Mouse (Mus musculus) layer of hippocampus, adult 9-11 months (tissue): ENCODE measurements at regions not wholly inside any gene's neighbourhood (a gene's known extent, or its start where the extent isn't known, plus 50 kb on each side); places are given as distances from the start of the nearest gene placed in this dataset.
A peak's percentile ranks its signal among the peaks of the same experiment; 100 is the strongest.

Experiments used
- DNase-seq: peaks from one replicate; pipeline ENCODE4 v3.0.0; 2022

DNA sequence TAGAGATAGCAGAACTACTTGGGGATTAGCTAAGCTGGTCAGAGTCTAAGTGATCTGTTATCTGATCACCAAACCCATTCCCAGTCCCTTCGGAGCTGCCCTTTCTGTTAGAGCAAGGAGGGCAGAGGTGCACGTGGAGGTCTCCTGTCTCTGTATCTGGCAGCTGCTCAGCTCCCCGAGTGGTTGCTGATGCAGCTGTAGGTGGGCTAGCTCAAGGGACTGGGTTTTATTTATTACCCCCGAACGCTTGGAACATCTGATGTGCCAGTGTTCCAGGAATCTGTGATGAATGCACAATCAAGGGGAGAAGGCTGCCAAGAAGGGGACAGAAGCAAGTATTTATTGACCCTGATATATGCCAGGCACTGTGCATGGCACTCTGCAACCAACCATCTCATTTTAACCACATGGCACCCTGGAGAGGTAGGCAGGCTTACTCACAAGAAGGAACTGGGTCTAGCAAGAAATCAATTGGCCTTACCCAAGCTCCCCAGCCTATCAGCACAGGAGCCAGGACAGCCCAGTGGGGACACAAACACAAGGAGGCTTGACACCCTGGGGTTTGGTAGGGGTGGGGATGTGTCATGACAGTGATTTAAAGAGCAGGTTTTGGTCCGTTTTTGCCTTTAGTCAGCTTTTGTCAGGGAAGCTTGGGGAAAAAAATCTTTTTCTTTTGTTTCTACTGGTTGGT, 154.6 kb upstream of the Bmper start:
- no peak for DNase-seq

DNA sequence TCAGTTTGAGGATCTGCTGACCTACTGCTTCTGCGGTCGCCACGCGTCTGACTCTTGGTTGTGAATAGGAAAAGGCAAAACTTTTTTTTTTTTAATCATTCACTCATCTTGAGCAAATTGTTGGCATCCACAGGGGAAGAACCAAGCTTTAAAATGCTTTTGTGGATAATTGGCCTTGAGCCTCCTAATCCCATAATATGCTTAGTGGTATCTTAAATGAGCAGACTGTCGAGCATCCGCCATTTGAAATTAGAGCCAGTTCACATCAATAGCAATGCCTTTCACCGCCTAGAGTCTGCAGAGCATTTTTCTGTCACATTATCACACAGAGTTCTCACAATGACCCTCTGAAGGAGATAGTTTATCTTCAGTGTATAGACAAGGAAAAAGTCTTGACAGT, 153.7 kb upstream of the Bmper start:
- peak; percentile 11 for DNase-seq

DNA sequence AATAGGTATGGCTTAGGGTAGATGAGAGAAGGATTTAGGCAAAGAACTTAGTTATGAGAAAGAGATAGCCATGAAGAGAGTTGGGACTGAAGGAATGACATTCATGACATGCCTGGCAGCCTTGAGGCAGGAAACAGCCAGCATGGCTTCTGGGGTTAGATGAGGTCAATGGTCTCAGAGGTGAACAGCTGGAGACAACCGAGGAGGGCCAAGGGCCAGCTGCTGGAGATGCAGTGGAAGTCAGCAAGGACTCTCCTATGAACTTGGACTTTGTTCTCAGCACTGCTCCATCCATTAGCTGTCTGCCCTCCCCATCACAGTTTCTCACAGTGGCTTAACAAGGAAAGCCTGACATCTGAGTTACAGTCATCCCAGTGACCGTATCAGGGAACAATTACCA, 151.9 kb upstream of the Bmper start:
- no peak for DNase-seq

DNA sequence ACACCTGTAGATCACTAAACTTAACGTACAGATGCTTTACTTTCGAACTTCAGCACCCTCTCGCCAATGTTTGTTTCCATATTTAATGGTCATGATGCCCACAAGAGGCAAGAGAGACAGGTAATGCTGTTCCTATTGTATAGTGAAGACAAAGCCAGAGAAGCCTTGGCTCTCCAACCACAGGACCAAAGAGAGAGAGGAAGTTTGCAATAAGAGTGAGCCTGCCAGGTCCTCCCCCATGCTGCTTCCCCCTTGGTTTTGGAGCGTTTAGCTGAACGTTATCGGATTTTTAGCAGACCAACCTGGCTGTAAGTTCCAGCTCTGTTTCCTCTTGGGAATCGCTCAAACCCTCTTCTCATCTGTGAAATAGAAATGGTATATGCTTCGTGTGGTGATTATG, 150.1 kb upstream of the Bmper start:
- DNase-seq: no peak

DNA sequence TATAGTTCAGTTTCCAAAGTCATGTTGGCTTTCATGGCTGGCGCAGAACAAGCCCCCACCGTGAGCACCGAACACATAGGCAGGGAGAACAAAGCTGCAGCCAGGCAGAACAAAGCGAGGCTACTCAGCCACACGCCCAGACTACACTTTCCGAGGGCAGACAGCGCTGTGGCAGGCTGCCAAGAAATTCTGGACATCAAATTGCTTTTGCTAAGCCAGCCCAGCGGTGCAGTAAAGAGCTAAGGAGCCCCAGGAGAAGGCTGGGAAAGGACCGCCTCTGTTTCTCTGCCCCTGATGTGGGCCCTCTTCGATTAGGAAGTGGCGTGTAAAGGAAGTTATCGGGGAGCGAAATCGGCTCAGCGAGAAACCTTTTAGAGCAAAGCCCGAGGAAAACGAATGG, 139.3 kb upstream of the Bmper start:
- DNase-seq: peak; percentile 23

DNA sequence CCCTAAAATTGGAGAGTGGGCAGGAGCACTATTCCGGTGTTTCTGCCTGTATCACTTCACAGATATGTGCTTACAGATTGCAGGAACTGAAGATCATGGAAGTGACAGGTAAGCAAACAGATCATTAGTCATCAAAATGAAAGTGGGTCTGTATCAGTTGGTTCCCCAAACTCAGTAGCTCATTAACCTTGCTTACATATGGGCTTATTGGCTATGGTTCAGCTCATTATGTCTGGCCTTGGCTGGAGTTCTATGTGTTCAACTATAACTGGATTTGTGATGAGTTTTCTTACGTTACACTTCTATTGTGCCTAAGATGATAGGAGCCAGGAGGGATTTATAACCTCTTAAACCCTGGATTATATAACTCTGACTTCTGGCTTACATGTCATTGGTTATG, 133.5 kb upstream of the Bmper start:
- no peak for DNase-seq

DNA sequence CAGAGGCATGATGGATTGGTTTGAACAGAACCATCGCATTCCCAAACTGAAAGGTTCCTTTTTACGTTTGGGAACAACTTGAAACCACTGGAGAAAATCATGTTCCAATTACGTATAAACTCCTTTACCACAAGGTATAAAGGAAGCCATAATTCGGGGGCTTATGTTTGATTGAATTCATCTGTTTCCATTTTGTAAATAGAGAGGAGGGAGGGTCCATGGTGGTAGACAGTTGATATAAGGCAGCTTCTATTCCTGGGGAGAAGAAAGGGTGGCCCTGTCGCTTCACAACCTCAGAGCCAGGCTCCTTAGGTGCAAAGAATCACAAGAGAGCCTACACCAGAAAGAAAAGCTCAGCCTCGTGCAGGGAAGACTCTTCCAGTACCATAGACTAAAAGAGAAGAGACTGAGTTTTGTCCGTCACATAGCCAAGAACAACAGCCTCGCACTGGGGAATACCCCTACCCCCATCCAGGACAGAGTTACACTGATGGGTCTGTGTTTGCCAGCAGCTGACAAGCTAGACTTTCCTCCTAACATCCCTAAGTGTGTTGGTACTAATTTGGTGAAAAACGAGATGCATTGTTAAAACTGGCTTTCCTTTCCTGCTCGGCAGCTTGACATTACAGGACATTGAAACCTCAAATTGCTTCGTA, 125.6 kb upstream of the Bmper start:
- no peak for DNase-seq

DNA sequence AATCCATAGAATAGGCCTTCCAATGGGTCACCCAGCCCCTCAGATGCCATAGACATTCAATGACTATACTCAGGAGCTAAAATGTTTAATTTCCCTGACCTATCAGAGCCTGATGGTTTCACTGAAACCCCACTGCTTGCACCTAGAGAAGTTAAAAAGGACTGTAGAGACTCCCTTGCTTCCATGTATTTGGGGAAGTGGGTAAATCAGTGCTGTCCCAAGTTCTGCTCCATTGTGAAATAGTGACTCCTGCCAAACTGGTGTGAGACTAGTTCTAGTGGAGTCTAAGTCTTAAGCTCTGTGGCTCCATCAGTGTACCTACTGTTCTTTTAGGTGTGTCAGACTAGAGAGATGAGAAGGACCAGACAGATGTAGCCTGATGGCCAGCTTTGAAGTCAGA, 121.3 kb upstream of the Bmper start:
- no peak for DNase-seq

DNA sequence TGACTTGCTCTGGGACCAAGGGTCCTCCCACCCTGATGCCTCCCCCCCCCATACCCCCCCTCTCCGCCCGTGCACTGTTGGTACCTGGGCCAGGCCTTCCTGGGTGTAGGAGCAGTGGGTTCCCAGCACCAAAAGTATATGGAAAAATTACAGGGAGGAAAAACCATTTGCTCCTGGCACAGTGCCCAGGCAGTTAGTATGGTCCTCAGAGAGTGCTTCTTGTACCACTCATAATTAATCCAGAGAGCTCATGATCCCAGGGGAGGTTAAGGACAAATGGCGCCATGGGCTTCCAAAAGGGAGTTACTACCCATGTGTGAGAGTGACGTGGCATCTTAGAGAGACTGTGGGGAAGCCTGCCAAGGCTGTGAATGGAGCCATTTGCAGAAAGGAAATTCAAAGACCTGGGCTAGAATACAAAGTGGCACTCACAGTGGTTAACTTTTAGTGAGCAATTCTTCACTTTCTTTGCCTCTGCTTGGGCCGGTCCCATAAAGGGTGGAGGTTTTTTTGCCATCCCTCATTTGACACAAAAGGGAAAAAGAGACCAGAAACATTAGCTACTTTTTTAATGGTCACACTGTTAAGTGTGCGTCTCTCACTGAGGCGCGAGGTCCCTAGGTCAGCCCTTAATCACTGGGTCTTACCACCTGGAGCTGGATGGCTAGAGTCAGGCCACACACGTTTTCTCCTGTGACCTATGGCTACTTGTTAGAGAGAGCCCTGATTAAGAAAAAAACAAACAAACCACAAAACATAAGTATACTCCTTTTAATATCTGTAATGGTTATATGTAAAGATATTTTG, 120.7 kb upstream of the Bmper start:
- peak; percentile 51 for DNase-seq

DNA sequence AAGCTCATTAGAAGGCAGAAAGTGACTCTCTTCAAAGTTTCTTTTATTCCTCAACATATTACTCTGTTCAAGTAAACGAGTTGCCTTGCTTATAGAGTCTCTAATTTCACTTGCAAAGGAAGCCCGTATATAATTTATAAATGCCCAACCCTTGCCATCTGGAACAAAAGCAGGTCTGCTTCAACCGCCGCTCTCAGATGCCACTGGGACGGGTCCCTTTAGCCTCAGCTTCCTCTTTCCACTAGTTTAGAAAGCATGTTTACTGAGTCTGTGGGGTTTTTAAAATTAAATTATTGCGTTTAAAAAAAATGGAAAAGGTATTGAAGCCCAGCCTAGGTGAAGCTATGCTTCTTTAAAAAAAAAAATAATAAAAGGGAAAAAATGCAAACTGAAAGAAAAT, 111.4 kb upstream of the Bmper start:
- no peak for DNase-seq

DNA sequence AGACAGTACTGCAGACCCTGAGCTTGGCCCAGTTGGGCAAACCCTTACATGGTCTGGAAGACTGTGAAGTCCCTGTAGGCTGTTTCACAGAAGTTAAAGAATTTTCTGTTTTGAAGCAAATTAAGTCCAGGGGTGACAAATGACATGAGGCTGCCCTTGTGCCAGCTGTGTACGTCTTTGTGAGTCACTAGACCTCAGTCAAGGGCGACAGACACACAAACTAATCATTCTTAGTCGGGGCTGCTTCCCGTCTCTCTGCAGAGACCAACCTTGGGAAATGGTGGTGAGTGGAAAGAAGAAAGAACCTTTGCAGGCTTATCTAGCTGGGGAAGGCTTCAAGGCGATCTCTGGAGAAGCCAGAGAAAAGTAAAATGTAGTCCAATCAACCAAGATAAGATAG, 107.8 kb upstream of the Bmper start:
- DNase-seq: no peak

DNA sequence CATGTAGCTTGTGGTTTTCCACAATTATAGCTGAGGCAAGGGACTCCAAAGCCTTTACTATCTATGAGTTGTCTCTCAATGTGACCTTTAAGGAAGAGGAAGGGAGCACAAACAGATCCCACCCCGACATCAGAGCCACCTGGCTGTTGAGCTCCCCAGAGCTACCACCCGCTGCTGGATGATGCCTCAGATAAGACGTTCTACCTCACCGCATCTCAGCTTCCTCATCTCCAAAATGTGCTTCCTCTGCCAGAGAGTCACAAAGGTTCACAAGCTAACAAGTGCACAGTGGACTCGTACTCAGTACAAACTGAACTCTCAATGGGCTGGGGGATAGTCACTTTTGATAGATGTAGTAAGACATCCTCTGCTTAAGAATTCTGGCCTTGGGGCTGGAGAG, 107.3 kb upstream of the Bmper start:
- DNase-seq: no peak

DNA sequence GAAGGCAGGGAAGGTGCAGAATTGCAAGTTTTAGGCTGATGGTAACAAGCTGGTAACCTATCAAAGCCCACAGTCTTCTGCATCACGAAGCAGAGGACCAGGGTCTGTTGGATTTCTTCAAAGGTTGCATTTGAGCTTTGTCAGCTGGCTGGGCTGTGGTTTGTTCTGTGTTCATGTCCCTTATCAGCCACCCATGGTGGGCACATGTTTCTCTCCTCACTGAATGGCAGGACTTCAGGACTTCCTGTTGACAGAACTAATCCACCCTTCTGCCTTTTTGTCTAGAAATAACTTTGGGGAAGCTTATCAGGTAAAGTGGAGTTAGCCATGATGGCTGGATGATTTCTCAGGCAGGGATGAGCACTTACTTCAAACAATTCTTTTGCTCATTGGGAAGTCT, 106.6 kb upstream of the Bmper start:
- DNase-seq: no peak

DNA sequence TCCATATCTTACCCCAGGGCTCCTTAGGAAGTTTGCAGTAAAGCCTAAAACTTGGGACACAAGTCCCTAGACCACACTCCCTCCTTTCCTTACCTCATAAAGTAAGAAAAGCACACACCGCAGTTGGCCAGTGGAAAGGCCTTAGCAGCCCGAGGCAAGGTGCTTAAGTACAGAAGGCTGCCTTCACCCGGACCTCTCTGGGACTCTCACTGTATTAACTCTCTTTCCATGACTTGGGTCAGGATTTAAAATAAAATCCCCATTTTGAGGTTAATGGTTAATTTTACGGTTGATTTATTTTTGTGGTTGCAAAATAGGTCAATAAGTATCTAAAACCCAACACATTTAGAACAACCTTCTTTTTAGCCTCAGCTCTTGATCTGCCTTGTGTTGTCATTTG, 103.1 kb upstream of the Bmper start:
- DNase-seq: no peak

DNA sequence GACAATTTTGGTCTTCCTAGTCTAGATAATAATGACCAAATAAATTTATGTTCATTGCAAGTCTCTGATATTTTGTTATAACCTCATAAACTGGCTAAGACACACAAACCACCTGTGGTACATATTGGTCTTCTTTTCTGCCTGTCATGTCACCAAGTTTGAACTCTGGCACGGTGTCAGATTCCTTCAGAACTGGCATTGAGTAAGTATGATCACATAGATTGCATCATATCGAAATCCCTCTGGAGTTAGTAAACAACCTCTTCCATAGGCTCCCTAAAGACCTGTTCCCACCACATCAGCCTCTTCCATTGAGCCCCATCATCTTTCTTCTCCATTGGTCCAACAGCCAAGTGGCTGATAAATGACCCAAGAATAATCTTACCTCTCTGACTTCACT, 102.1 kb upstream of the Bmper start:
- DNase-seq: no peak

DNA sequence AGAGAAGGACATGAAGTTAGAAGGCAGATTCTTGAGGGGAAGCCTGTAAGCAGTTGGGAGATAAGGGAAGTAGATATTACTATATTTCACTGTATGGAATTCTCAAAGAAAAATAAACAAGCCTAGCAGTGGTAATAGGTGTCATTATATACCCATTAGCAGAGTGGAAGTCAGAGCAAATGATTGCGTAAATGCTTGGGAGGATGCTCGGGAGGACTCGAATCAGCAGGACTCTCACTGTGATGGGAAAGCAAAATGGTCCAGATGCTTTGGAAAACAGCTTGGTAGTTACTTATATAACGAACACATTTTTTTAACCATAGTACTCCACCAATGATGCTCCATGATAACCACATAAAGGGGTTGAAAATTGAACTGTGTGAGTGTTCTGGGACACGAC, 100.4 kb upstream of the Bmper start:
- DNase-seq: no peak

DNA sequence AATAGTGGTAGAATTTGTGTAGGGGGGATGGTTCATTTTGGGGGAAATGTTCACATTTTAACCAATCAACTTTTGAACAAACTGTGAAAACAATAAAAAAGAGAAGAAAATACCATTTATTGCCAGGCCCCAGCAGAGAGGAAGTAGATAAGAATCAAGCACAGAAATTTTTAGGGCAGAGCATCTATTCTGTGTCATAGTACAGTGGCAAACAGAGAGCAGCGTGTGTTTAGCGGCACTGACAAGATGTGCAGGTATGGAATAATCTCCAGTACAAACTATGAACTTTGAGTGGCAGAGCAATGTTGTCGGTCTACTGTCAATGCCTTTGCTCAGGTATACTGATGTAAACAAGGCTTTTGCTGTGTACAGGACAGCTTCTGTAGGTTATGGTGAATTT, 99.4 kb upstream of the Bmper start:
- no peak for DNase-seq

DNA sequence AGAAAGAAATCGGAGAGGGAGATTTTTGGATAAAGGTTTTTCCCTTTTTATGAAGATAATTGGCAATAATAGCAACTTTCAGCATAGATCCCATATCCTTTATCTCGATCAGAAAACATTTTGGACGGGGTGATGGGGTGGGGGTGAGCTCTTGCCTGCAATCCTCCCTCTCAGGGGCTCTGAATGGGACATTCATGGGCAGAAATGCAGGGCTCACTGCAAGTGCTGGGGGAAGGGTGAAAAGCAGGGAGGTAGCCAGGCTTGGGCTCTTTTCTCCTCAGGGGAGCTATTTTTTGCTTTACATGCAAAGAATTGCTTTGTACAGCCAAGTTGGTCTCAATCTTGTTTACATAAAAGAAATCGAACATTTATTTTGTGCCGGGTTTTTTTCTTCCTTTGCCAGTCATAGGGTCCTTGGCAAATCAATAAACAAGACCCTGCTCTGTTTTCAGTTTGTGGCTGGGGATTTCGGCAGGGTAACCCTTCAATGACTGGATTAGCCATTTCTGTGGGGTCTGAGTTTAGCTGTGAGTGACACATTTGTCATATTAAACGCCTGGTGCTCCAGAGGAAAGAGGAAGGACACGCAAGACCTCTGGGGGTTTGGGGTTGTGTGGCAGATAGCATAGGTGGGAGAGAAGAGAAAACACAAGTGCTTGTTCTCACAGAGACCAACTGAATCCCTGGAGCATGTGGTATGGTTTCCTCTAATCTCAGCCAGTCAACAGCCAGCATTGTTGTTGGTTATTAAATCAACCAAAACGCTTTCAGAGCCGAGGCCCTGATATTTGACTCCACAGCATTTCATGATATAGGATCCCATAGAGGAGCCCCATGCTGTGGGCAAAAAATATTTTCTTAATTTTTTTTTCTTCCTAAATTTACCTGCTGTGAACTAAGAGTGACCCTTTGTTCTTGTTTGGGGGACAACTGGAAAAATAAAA, 96.8 kb upstream of the Bmper start:
- no peak for DNase-seq

DNA sequence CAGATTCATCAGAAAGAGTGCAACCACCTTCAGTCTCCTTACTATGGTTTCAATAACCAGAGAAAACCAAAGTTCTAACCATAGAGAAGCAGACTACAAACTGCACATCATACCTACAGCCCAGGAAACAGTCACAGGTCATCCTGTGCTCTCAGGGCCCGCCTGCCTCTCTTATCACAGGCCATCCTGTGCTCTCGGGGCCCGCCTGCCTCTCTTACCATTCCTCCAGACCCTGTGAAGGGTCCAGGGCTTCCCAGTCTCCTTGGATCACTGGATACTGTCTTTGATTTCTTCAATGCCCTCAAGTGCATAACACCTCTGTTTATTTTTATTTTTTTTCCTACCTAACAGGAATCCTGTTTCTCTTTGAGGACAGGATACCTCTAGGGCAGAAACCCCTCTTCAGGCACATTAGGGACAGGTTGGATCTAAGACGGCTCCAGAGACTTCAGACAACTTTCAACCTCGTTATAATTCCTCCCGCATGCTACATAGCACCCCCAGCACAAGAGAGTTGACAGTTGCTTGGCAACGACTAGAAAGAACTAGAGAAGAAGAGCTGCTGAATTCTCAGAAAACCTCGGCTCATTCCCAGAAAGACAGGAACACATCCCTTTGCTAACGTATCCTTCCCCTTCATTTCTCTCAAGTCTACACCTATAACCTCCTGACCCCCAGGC, 95.4 kb upstream of the Bmper start:
- peak; percentile 8 for DNase-seq

DNA sequence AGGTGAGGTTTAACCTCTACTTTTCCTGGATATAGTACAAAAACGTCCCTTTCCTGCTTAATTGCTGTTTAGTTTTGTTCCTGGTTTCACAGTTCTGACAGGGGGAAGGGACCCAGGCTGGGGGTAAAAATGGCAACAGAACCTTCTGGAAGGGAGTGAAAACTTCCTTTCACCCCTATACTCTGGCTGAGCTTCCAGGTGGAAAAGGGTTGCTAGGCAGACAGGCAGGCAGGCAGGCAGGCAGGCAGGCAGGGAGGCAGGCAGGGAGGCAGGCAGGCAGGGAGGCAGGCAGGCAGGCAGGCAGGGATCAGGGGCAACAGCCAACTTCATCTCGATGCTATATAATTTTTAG, 94.9 kb upstream of the Bmper start:
- DNase-seq: no peak

DNA sequence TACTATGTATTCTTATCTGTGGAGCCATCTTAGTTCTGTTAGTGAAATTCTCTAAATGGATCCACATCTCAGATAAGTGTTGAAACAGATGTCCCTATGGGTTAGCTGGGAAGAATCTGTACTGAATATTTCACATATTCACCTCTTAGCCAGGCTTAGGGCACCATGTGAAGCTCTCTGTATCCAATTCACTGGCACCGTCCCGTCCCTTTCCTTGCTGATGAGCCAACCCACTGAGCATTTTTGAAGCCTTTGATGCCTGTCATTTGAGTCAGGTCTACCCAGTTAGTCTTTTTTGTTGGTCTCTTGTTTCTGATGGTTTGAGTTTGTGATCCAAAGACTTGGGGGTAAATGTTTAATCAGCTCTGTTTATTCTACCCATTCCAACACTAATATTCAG, 88.9 kb upstream of the Bmper start:
- no peak for DNase-seq

DNA sequence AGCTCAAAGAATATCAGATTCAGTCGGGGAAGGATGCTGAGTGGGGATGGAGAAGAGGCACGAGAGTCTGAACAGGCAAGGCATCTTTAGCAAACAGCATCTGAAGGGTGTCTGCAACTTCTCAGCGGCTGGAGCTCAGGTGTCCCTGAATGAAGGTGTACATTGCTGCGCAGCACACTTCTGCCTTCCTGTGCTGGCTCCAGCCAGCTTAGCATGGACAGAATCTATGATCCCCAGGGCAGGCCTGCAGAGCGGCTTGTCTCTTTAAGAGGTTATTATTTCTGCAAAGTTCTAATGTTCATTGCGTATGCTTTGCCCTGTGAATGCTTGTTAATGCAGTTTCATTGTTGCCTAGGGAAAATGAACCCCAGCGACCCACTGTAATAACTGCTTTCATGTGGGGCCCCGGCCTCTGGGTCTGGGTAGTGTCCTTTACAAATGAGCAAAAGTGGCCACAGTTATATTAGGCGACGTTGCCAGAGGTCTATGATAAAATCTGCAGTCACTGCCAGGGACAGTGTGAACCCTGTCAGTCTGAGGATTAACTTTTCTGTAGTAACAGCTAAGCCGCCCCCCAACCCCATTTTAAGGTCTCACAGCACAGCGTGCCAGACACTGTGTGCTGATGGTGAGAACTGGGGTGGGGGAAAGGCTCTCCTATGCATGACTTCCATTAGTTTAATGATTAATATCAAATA, 88.3 kb upstream of the Bmper start:
- DNase-seq: no peak
